Comparison of ENCODE assay signal across 21 mouse cellular contexts in genomic region chr2:29689495-29689894, GRCm38 (mm10).
DNase-seq lines count a peak whose midpoint lies in the region; ATAC-seq and TF ChIP-seq lines count a peak whose summit lies in the region.
"Had no signal": no experiment of that assay in that cellular context is flagged by ENCODE, and none has a peak within 500 bp of the region (broad histone marks: within the 10 kb centered on the region; RNA-seq: fewer than 3 reads in every experiment).

No protein-coding gene starts in this region.

- no peak for TF ChIP-seq RAD21 in MEL (IDR thresholded peaks at IDR 0.05; ENCODE audit: low read depth, low read length)

- peak; percentile 49 for ATAC-seq in liver, embryonic 11.5 days (replicated peaks; ENCODE audit: low FRiP score)
- peak; percentile 66 for ATAC-seq in megakaryocyte progenitor cell, adult 5-6 weeks (replicated peaks; ENCODE audit: poor library complexity)
- no peak for ATAC-seq in intestine, embryonic 15.5 days
- ATAC-seq: forebrain, embryonic 14.5 days had no signal

- H3K36me3 ChIP-seq in liver, embryonic 11.5 days (ENCODE audit: control insufficient read depth, insufficient read depth, low read length) = peaks cover 25% of the 10 kb centered on the region; the same call in 1 of the 2 replicates
- peaks cover 10 to 24% of the 10 kb centered on the region in 2 experiments for H3K36me3 ChIP-seq in MEL (ENCODE audit: control insufficient read depth in 1 of 2, insufficient read depth in 2 of 2, low read length in 2 of 2)
- peaks cover 19% of the 10 kb centered on the region for H3K36me3 ChIP-seq in intestine, embryonic 15.5 days

- no peak for TF ChIP-seq POLR2A in MEL (IDR thresholded peaks at IDR 0.05; ENCODE audit: control insufficient read depth in 1 of 2, insufficient read depth in 1 of 2, low read depth in 1 of 2, low read length in 2 of 2, poor library complexity in 1 of 2)

- H3K9me3 ChIP-seq in liver, embryonic 11.5 days (ENCODE audit: control insufficient read depth, low read length) = no peaks in the 10 kb centered on the region
- H3K9me3 ChIP-seq in MEL (replicated peaks; ENCODE audit: insufficient read depth, low read length) = no peaks in the 10 kb centered on the region
- H3K9me3 ChIP-seq in intestine, embryonic 15.5 days = no peaks in the 10 kb centered on the region
- H3K9me3 ChIP-seq: embryonic facial prominence, embryonic 15.5 days; forebrain, embryonic 10.5 days; G1E; heart, embryonic 15.5 days; hindbrain, embryonic 10.5 days had no signal

- no peak for DNase-seq in liver, embryonic 11.5 days (ENCODE audit: low spot score)
- DNase-seq in liver (no peak), MEL (ENCODE audit: low read depth, low spot score) (peak; percentile 46)
- DNase-seq in CD4-positive helper T cell, adult 2 months (ENCODE audit: low read depth, low spot score) = peak; percentile 61
- DNase-seq in kidney, adult 18-20 months = no peak
- DNase-seq: adrenal gland, postnatal 10 days; cerebellum, adult 11 months; cerebellum, postnatal 10 days; embryo, embryonic 11 days; gastrocnemius, adult 2 months; gastrocnemius, postnatal 25 days had no signal

- H3K27ac ChIP-seq in liver, embryonic 11.5 days (ENCODE audit: low read depth, low read length) = no peak overlapping the region; the same call in 1 of the 2 replicates
- no peak overlapping the region; the same call in 1 of the 2 replicates for H3K27ac ChIP-seq in MEL (ENCODE audit: control insufficient read depth, low read depth, low read length)
- no peak overlapping the region for H3K27ac ChIP-seq in intestine, embryonic 15.5 days
- H3K27ac ChIP-seq: embryonic facial prominence, embryonic 15.5 days; forebrain, embryonic 10.5 days; gastrocnemius, adult 2 months; heart, embryonic 15.5 days; hindbrain, embryonic 10.5 days; hindbrain, embryonic 14.5 days had no signal

- TF ChIP-seq CTCF in MEL (IDR thresholded peaks at IDR 0.05 in 2 of 3, conservative IDR thresholded peaks at IDR 0.05 in 1 of 3; ENCODE audit: control insufficient read depth in 1 of 3, insufficient read depth in 1 of 3, low read depth in 2 of 3, low read length in 3 of 3, poor library complexity in 1 of 3, severe bottlenecking in 1 of 3) = no peak; a peak in 1 of 6 replicates

- WGBS in liver, embryonic 11.5 days = 35% methylated on average over 2 of the region's 2 CpGs
- WGBS in intestine, embryonic 15.5 days = 43% methylated on average over 2 of the region's 2 CpGs

- H3K9ac ChIP-seq in liver, embryonic 11.5 days (ENCODE audit: low read depth, low read length) = no peak overlapping the region
- no peak overlapping the region for H3K9ac ChIP-seq in MEL (ENCODE audit: control insufficient read depth, low read depth, low read length, poor library complexity, severe bottlenecking)
- H3K9ac ChIP-seq in intestine, embryonic 15.5 days = no peak overlapping the region
- H3K9ac ChIP-seq: embryonic facial prominence, embryonic 15.5 days; heart, embryonic 15.5 days; hindbrain, embryonic 14.5 days had no signal

- TF ChIP-seq EP300 in MEL (IDR thresholded peaks at IDR 0.05; ENCODE audit: low read depth in 1 of 2, low read length in 2 of 2) = peak in 1 of 2 experiments; percentile 56; a peak in 2 of 4 replicates

- peaks cover 2% of the 10 kb centered on the region; the same call in 1 of the 2 replicates for H3K79me2 ChIP-seq in MEL (ENCODE audit: control insufficient read depth, insufficient read depth, low read length, poor library complexity)

- no peaks in the 10 kb centered on the region for H3K27me3 ChIP-seq in liver, embryonic 11.5 days (replicated peaks; ENCODE audit: control insufficient read depth, insufficient read depth, low read length)
- no peaks in the 10 kb centered on the region for H3K27me3 ChIP-seq in MEL (ENCODE audit: control insufficient read depth in 1 of 2, insufficient read depth in 2 of 2, low read length in 2 of 2)
- no peaks in the 10 kb centered on the region for H3K27me3 ChIP-seq in intestine, embryonic 15.5 days (replicated peaks)
- H3K27me3 ChIP-seq: embryonic facial prominence, embryonic 15.5 days; heart, embryonic 15.5 days had no signal

- no peak overlapping the region for H3K4me2 ChIP-seq in liver, embryonic 11.5 days
- no peak overlapping the region for H3K4me2 ChIP-seq in intestine, embryonic 15.5 days (replicated peaks)
- H3K4me2 ChIP-seq: embryonic facial prominence, embryonic 15.5 days; heart, embryonic 15.5 days; hindbrain, embryonic 14.5 days had no signal

- H3K4me3 ChIP-seq in liver, embryonic 11.5 days (ENCODE audit: low read depth, low read length) = no peak overlapping the region
- H3K4me3 ChIP-seq in MEL (ENCODE audit: control insufficient read depth in 1 of 2, insufficient read depth in 1 of 2, low read depth in 2 of 2, low read length in 2 of 2) = no peak overlapping the region
- no peak overlapping the region for H3K4me3 ChIP-seq in intestine, embryonic 15.5 days (replicated peaks)
- H3K4me3 ChIP-seq: embryonic facial prominence, embryonic 15.5 days; erythroblast, embryonic 14.5 days; forebrain, embryonic 10.5 days; gastrocnemius, adult 2 months; heart, embryonic 15.5 days; hindbrain, embryonic 10.5 days had no signal

- H3K4me1 ChIP-seq in liver, embryonic 11.5 days (replicated peaks; ENCODE audit: control insufficient read depth, insufficient read depth, low read length) = peaks cover 17% of the 10 kb centered on the region
- H3K4me1 ChIP-seq in MEL (ENCODE audit: control insufficient read depth in 1 of 2, insufficient read depth in 2 of 2, low read length in 2 of 2) = peaks cover 10% of the 10 kb centered on the region in 2 experiments
- H3K4me1 ChIP-seq in intestine, embryonic 15.5 days (replicated peaks) = no peaks in the 10 kb centered on the region
- H3K4me1 ChIP-seq: embryonic facial prominence, embryonic 15.5 days; forebrain, embryonic 10.5 days had no signal

TF ChIP-seq in MEL, 35 proteins besides CTCF, POLR2A, EP300 and RAD21:
- peak; percentile 21; the same call in 1 of the 2 replicates for TF ChIP-seq MYB (IDR thresholded peaks at IDR 0.05; ENCODE audit: low read depth, low read length)
- peak; percentile 52; the same call in 1 of the 2 replicates for TF ChIP-seq GATA1 (IDR thresholded peaks at IDR 0.05; ENCODE audit: low read depth, low read length)
- no peak for TF ChIP-seq SMC3 (IDR thresholded peaks at IDR 0.05; ENCODE audit: low read depth, low read length)
- TF ChIP-seq NRF1 (IDR thresholded peaks at IDR 0.05; ENCODE audit: insufficient read depth, low read depth, low read length, poor library complexity, severe bottlenecking) = 0 out of 2 replicates have a peak, but pooled peaks have one; percentile 16

Comparison
In these comparisons a context has a peak if more than half of its experiments do, and no peak if none do; other contexts are left out.
1. DNase-seq: peak in CD4-positive helper T cell, adult 2 months (single experiment) and MEL (single experiment); none in liver, embryonic 11.5 days (single experiment), liver (single experiment) and kidney, adult 18-20 months (single experiment).